10 mouse cellular contexts compared by ENCODE assay signal in the genomic region with DNA sequence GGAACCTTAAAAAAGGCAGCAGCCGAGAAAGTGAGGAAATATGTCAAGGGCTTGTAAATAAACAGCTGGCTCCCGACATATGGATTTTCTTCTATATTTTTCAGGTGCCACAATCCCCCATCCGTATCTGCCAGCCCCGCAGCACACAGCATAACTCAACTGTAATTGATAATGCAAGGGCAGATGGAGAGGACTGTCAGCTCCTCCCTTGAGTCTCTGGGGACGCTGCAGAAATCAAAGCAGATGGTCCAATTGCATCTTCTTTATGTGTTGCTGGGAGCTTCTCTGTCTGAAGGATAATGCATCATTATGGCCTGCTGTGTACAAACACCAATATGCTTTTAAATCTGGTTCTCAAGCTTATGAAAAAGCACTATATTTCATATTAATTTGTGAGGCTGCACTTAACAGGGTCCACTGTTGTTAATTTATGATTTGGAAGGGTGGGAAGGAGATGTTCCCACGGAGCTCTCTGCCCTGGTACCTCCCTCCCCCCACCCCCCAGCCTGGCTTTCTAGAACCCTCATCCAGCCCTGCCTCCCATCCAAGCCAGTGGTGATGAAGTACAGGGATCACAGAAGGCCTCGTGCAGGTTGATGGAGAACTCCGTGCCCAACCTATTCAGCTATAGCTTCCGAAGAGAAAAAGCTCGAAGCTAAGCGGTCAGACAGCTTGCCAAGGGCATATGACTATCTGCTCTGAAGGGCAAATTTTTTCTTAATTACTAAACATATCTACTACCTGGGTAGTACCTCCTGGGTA.
DNase-seq lines count a peak whose midpoint lies in the region; ATAC-seq and TF ChIP-seq lines count a peak whose summit lies in the region.
"Had no signal": no experiment of that assay in that cellular context is flagged by ENCODE, and none has a peak within 500 bp of the region (broad histone marks: within the 10 kb centered on the region; RNA-seq: fewer than 3 reads in every experiment).

No protein-coding gene starts in this region.

- peak; percentile 58; the same call in 1 of the 2 replicates for ATAC-seq in forebrain, postnatal 0 days
- no peak for ATAC-seq in midbrain, postnatal 0 days (ENCODE audit: low FRiP score)
- ATAC-seq: activated CD4-positive, CD25-positive, alpha-beta regulatory T cell, adult 4 months; intestine, embryonic 16.5 days had no signal

- H3K4me3 ChIP-seq in forebrain, postnatal 0 days (ENCODE audit: low read depth, low read length): no peak overlapping the region
- no peak overlapping the region for H3K4me3 ChIP-seq in midbrain, postnatal 0 days (ENCODE audit: low read depth, low read length)
- no peak overlapping the region for H3K4me3 ChIP-seq in lung, adult 2 months (replicated peaks; ENCODE audit: extremely low read depth, low read depth, low read length)
- H3K4me3 ChIP-seq: heart, embryonic 15.5 days had no signal

- peak; percentile 14 for DNase-seq in layer of hippocampus, adult 11-12 months (ENCODE audit: low spot score)
- no peak for DNase-seq in layer of hippocampus, postnatal 10 days (ENCODE audit: low spot score in 2 of 2)
- peak; percentile 92 for DNase-seq in brain, embryonic 14.5 days (ENCODE audit: low read depth)
- peak; percentile 40 for DNase-seq in forebrain, postnatal 0 days
- peak; percentile 86 for DNase-seq in midbrain, postnatal 0 days (ENCODE audit: low spot score)
- DNase-seq in left cerebral cortex, adult 18-20 months (ENCODE audit: low spot score in 2 of 2): no peak
- no peak for DNase-seq in lung, adult 2 months

- no peak overlapping the region for H3K9ac ChIP-seq in forebrain, postnatal 0 days
- H3K9ac ChIP-seq in midbrain, postnatal 0 days (replicated peaks; ENCODE audit: low read length, poor library complexity, severe bottlenecking): no peak overlapping the region
- H3K9ac ChIP-seq: heart, embryonic 15.5 days had no signal

- no peak for TF ChIP-seq CTCF in brain, embryonic 14.5 days (IDR thresholded peaks at IDR 0.05; ENCODE audit: borderline replicate concordance, extremely low read depth, insufficient read depth, insufficient read length)
- TF ChIP-seq CTCF in forebrain, postnatal 0 days (IDR thresholded peaks at IDR 0.05; ENCODE audit: low read depth): no peak
- TF ChIP-seq CTCF in midbrain, postnatal 0 days (IDR thresholded peaks at IDR 0.05): no peak
- TF ChIP-seq CTCF in lung, adult 2 months (IDR thresholded peaks at IDR 0.05; ENCODE audit: insufficient read depth, low read length): no peak

- 61% methylated on average over 11 of the region's 11 CpGs for WGBS in forebrain, postnatal 0 days
- WGBS in midbrain, postnatal 0 days: 66% methylated on average over 11 of the region's 11 CpGs
- WGBS in lung, adult 2 months: 70% methylated on average over 11 of the region's 11 CpGs

- H3K36me3 ChIP-seq in forebrain, postnatal 0 days (ENCODE audit: insufficient read depth): no peaks in the 10 kb centered on the region
- H3K36me3 ChIP-seq in midbrain, postnatal 0 days (ENCODE audit: insufficient read depth, low read length): no peaks in the 10 kb centered on the region
- H3K36me3 ChIP-seq: heart, embryonic 15.5 days had no signal

- TF ChIP-seq POLR2A in brain, embryonic 14.5 days (IDR thresholded peaks at IDR 0.05; ENCODE audit: borderline replicate concordance, extremely low read depth, insufficient read depth, insufficient read length, poor library complexity, severe bottlenecking): no peak
- no peak for TF ChIP-seq POLR2A in lung, adult 2 months (IDR thresholded peaks at IDR 0.05; ENCODE audit: borderline replicate concordance, extremely low read depth, low read depth, low read length)

- no peaks in the 10 kb centered on the region for H3K27me3 ChIP-seq in forebrain, postnatal 0 days (ENCODE audit: insufficient read depth, low read length)
- H3K27me3 ChIP-seq in midbrain, postnatal 0 days (ENCODE audit: insufficient read depth, low read length): no peaks in the 10 kb centered on the region
- H3K27me3 ChIP-seq: heart, embryonic 15.5 days had no signal

- H3K9me3 ChIP-seq in forebrain, postnatal 0 days (ENCODE audit: low read length): no peaks in the 10 kb centered on the region
- no peaks in the 10 kb centered on the region for H3K9me3 ChIP-seq in midbrain, postnatal 0 days (ENCODE audit: low read length)
- H3K9me3 ChIP-seq: heart, embryonic 15.5 days had no signal

- H3K27ac ChIP-seq in forebrain, postnatal 0 days (ENCODE audit: low read depth, low read length): no peak overlapping the region
- no peak overlapping the region for H3K27ac ChIP-seq in midbrain, postnatal 0 days (ENCODE audit: low read depth, low read length)
- H3K27ac ChIP-seq: heart, embryonic 15.5 days had no signal

- no peak overlapping the region for H3K4me2 ChIP-seq in forebrain, postnatal 0 days (ENCODE audit: low read depth)
- H3K4me2 ChIP-seq in midbrain, postnatal 0 days (ENCODE audit: low read depth, low read length, poor library complexity, severe bottlenecking): no peak overlapping the region
- H3K4me2 ChIP-seq: heart, embryonic 15.5 days had no signal

- H3K4me1 ChIP-seq in forebrain, postnatal 0 days (ENCODE audit: insufficient read depth): no peaks in the 10 kb centered on the region
- H3K4me1 ChIP-seq in midbrain, postnatal 0 days (ENCODE audit: insufficient read depth, low read length): no peaks in the 10 kb centered on the region
- no peaks in the 10 kb centered on the region for H3K4me1 ChIP-seq in lung, adult 2 months (ENCODE audit: control insufficient read depth, insufficient read depth, low read length)
- H3K4me1 ChIP-seq: heart, embryonic 15.5 days had no signal

Comparison
In these comparisons a context has a peak if more than half of its experiments do, and no peak if none do; other contexts are left out.
1. DNase-seq: peak in layer of hippocampus, adult 11-12 months (single experiment), brain, embryonic 14.5 days (single experiment), forebrain, postnatal 0 days (single experiment) and midbrain, postnatal 0 days (single experiment); none in layer of hippocampus, postnatal 10 days (0 of 2), left cerebral cortex, adult 18-20 months (0 of 2) and lung, adult 2 months (single experiment).